Mouse (Mus musculus) lung, postnatal 0 days (tissue): ENCODE data around the gene Isg20. TPM values are rescaled to one million over a fixed set of nuclear protein-coding genes. Genes with fewer than 3 reads are reported as not detected.

Experiments used
- ATAC-seq: fragments of 200-750 bp; cut with Nextera tagmentation; 2 replicates; pipeline ENCODE4 v1.8.0; 2017; ENCODE audit warnings: moderate library complexity
- DNase-seq: peaks from one replicate; pipeline ENCODE4 v3.0.0-alpha.2; 2016; ENCODE audit warnings: low spot score
- H3K27ac ChIP-seq: fragments of 300-500 bp; sonication (generic); 2 replicates; pipeline ENCODE4 v1.5.1; 2014; ENCODE audit warnings: antibody characterized with exemption, mild to moderate bottlenecking, low read length, mixed read lengths
- H3K27me3 ChIP-seq: fragments of 300-500 bp; sonication (generic); replicated peaks from 2 replicates; pipeline ENCODE4 v1.6.1; 2014; ENCODE audit warnings: low read length, mixed read lengths; ENCODE audit not compliant: insufficient read depth
- H3K36me3 ChIP-seq: fragments of 300-500 bp; sonication (generic); 2 replicates; pipeline ENCODE4 v1.6.1; 2014; ENCODE audit warnings: low read length, mixed read lengths; ENCODE audit not compliant: insufficient read depth
- H3K4me1 ChIP-seq: fragments of 300-500 bp; sonication (generic); 2 replicates; pipeline ENCODE4 v1.6.1; 2014; ENCODE audit warnings: antibody characterized with exemption, low read depth, low read length, mixed read lengths; ENCODE audit not compliant: insufficient read depth
- H3K4me2 ChIP-seq: fragments of 300-500 bp; sonication (generic); replicated peaks from 2 replicates; pipeline ENCODE4 v1.6.1; 2014; ENCODE audit warnings: low read depth, mild to moderate bottlenecking, low read length, moderate library complexity, mixed read lengths
- H3K4me3 ChIP-seq: fragments of 300-500 bp; sonication (generic); 2 replicates; pipeline ENCODE4 v1.5.1; 2014; ENCODE audit warnings: low read depth, low read length
- H3K9ac ChIP-seq: fragments of 300-500 bp; sonication (generic); replicated peaks from 2 replicates; pipeline ENCODE4 v1.6.1; 2014; ENCODE audit warnings: low read depth, mild to moderate bottlenecking
- H3K9me3 ChIP-seq: fragments of 300-500 bp; sonication (generic); 2 replicates; pipeline ENCODE4 v1.6.1; 2016; ENCODE audit warnings: low read length, mixed read lengths
- CTCF ChIP-seq: IDR thresholded peaks from 2 replicates; pipeline ENCODE4 v1.5.1; 2016; ENCODE audit warnings: antibody characterized with exemption, mild to moderate bottlenecking
- EP300 ChIP-seq: IDR thresholded peaks from 2 replicates; pipeline ENCODE4 v1.6.1; 2016; ENCODE audit warnings: antibody characterized with exemption, mild to moderate bottlenecking, control low read depth
- WGBS: fragments of 180-500 bp; shearing (Covaris S2); extraction: QIAGEN DNeasy Blood & Tissue Kit; methylation state at CpG from one replicate; pipeline ENCODE4 v1.1.7; 2014; 5-methylcytosine and 5-hydroxymethylcytosine counted together
- polyA plus RNA-seq: library from polyadenylated mRNA; unstranded; fragments of >200 nt; fragmentation: Nextera tagmentation; extraction: Ambion mirVana; gene quantifications from 2 replicates; pipeline ENCODE4 v1.2.1, GENCODE M21; 2015

Isg20 gene
- polyA plus RNA-seq, 1 experiment from 2014 or later: 31.0 TPM

DNA sequence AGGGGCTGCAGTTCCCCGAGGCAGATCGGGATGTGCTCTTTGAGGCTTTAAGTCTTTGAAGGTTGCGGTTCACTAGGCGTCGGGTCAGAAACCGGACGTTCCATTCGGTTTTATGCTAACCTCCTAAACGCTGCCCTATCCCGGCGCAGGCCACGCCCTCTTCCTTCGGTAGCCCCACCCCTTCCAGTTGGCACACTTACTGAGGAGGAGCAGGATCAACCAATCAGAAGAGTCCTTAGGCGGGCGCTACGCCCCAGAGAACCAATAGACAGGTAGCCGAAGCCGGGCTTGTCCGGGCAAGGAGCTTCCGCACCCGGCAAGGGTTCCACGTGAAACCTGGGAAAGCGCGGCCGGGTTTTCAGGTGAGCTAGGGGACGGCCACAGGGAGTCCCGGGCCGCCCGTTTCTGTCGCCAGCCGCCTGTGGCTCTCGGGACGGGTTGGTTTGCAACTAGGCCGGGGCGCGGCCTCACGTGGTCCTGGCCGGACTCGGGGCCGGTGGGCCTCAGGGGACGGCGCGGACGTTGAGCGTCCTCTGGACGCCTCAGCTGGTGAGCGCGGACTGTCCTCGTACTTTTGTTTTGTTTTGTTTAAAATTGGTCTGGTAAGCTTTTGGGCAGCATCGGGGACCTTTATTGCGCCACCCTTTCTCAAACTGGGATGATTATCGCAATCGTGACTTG lies 17.4 kb upstream of the Isg20 start, which contains the start of gene Aen:
Aen (plus strand) TSS at position 202 of the 681 bp plus-strand sequence.
- DNase-seq: peak; percentile 99
- H3K9me3 ChIP-seq: no peaks in the 10 kb centered on the region
- peaks cover 7% of the 10 kb centered on the region; the same call in 1 of the 2 replicates for H3K4me1 ChIP-seq
- TF ChIP-seq CTCF (no peak), EP300 (no peak)
- H3K27me3 ChIP-seq: no peaks in the 10 kb centered on the region
- no peaks in the 10 kb centered on the region for H3K36me3 ChIP-seq
- peak within 1 kb of the TSS; percentile 83 for H3K9ac ChIP-seq
- ATAC-seq: peak; percentile 99
- WGBS: under 1% methylated on average over 53 of the region's 53 CpGs
- peak within 1 kb of the TSS; percentile 78 for H3K4me2 ChIP-seq
- H3K4me3 ChIP-seq: peak within 1 kb of the TSS; percentile 83
- H3K27ac ChIP-seq: no peak within 1 kb of the TSS

DNA sequence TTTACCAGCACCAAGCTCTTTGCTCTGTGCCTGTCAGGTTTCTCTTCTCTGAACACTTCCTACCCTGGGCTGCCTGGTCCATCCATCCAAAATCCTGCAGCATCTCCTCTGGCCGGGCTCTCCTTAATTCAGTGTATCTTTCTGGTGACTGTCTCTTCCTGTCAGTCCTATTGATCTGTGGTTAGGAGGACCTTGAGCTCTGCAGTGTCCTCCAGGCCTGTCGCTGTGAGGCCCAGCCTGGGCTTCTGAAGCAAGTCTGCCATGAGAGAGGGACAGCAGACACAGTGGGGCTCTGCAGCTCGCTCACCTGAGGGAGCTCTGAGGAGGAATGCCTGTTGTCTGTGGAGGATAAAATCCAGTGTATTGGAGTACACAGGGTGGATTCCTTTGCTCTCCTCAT lies 15.7 kb upstream of the Isg20 start:
- Histone ChIP-seq H3K4me2 (no peak overlapping the region), H3K36me3 (0 out of 2 replicates have a peak, but pooled peaks cover 5% of the 10 kb centered on the region), H3K9me3 (no peaks in the 10 kb centered on the region), H3K4me3 (no peak overlapping the region), H3K9ac (no peak overlapping the region), H3K27me3 (no peaks in the 10 kb centered on the region), H3K4me1 (peaks cover 7% of the 10 kb centered on the region; the same call in 1 of the 2 replicates), H3K27ac (no peak overlapping the region)
- TF ChIP-seq CTCF (no peak), EP300 (no peak)
- DNase-seq (no peak), ATAC-seq (no peak)
- 87% methylated on average over 3 of the region's 3 CpGs for WGBS

DNA sequence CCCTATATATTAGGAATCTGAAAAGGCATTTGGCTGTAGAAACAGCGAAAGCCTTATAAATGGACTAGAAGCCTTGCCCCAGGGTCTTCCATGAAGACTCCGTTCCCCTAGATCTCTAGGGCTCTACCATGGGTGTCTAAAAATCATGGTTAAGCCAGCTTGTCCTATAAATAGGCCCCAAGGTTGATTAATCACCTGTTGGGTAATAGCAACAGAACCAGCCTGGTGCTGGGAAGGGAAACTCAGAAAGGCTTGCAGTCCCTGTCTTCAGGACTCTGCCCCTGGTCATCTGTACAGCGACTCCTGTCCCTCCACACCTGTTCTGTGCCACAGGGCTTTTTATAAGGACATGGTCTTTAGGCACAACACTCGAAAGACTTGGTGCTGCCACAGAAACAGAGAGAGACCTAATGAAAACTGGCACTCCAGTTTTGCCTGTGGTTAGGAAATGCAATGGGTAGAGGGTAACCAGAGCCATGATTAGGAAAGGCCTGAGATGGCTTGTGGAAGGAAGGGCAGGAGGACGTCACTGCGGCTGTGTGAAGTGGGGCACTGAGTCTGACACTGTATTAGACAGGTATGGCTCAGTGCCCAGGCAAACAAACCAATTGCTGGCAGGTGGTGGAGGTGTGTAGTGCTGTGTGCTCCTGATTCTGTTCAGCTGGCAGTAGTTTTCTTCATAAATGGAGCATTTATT lies 9.9 kb upstream of the Isg20 start:
- Histone ChIP-seq H3K4me3 (no peak overlapping the region), H3K27me3 (no peaks in the 10 kb centered on the region), H3K4me2 (no peak overlapping the region), H3K9ac (no peak overlapping the region), H3K9me3 (no peaks in the 10 kb centered on the region), H3K27ac (no peak overlapping the region), H3K36me3 (0 out of 2 replicates have a peak, but pooled peaks cover 5% of the 10 kb centered on the region), H3K4me1 (no peaks in the 10 kb centered on the region)
- ATAC-seq (peak; percentile 92), DNase-seq (peak; percentile 75)
- TF ChIP-seq EP300 (no peak), CTCF (no peak)
- 75% methylated on average over 6 of the region's 6 CpGs for WGBS

DNA sequence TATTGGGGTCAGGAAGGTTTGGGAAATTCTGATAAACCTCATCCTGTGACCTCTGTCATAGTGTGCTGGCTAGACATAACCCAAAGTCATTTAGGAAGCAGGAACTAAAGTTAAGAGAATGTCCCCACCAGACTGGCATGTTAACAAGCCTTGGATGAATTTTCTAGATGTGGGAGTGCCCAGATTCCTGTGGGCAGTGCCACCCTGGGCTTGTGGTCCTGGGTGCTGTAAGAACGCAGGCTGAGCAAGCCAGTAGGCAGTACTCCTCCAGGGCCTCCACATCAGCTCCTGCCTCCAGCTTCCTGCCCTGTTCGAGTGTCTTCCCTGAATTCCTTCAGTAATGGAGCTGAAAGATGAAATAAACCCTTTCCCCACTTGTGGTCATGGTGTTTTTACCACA lies 9.0 kb upstream of the Isg20 start:
- 0 out of 2 replicates have a peak, but pooled peaks cover 5% of the 10 kb centered on the region for H3K36me3 ChIP-seq
- no peaks in the 10 kb centered on the region for H3K9me3 ChIP-seq
- no peak overlapping the region for H3K4me3 ChIP-seq
- H3K4me2 ChIP-seq: no peak overlapping the region
- no peak overlapping the region for H3K9ac ChIP-seq
- no peak overlapping the region for H3K27ac ChIP-seq
- TF ChIP-seq CTCF: no peak
- TF ChIP-seq EP300: no peak
- H3K4me1 ChIP-seq: no peaks in the 10 kb centered on the region
- WGBS: 78% methylated on average over 2 of the region's 2 CpGs
- ATAC-seq: peak; percentile 55
- no peaks in the 10 kb centered on the region for H3K27me3 ChIP-seq
- no peak for DNase-seq

DNA sequence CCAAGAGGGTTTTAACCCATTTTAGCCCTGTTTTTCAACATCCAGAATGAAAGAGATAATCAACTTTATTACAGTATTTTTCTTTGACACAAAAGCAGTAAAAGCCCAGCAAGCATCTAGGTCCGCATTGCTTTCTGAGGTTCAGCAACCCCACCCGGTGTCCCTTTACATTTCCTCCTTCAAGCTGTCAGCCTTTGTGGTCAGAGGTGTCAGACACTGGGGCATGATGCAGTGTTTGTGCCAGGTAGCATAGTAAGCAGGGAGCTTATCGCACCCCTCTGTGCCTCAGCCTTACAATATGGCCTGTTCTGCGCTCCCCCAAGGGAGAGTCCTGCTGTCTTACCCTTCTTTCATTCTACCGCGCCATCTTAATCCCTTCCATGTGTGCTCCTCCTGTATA lies 4.2 kb upstream of the Isg20 start:
- 90% methylated on average over 6 of the region's 6 CpGs for WGBS
- no peaks in the 10 kb centered on the region for H3K9me3 ChIP-seq
- H3K27ac ChIP-seq: no peak overlapping the region
- no peaks in the 10 kb centered on the region for H3K27me3 ChIP-seq
- TF ChIP-seq CTCF (no peak), EP300 (no peak)
- no peak overlapping the region for H3K4me2 ChIP-seq
- no peak overlapping the region for H3K4me3 ChIP-seq
- H3K36me3 ChIP-seq: no peaks in the 10 kb centered on the region
- H3K9ac ChIP-seq: no peak overlapping the region
- ATAC-seq (no peak), DNase-seq (no peak)
- H3K4me1 ChIP-seq: peaks cover 16% of the 10 kb centered on the region; the same call in 1 of the 2 replicates

DNA sequence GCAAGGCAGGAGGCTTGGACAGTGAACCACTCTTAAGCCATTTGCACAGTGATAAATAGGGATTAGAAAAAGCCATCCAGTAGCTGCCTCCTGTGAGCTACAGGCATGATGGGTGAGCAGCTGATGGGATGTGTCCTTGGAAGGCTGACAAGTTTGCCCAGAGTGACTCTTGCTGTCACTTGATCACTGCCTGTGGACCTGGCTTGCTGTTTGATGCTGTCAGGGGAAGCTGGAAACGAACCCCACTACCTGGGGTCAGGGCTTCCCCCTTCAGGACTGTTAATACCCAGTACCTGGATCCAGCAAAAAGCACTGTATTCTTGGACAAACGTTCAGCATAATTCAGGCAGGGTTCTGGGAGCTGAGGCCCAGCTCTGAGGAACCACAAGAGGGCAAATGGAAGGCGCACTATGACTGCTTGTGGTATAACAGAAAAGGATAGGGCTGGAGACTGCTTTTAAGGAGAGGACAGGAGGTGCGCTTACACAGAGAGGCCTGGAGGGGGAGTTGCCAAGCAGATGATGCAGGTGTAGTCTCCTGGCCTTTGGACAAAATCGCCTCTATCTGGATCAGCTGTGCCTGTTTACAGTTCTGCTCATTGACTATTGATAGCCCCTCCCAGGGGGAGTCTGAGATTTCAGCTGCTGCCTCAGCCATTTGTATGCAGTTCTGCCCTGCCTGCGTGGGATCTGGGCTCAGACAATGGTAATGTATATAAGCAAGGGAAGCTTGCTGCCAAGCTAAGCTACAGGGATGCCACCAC lies 2.7 kb upstream of the Isg20 start:
- TF ChIP-seq EP300: no peak
- peak; percentile 38 for TF ChIP-seq CTCF
- H3K4me2 ChIP-seq: no peak overlapping the region
- ATAC-seq (no peak), DNase-seq (peak; percentile 27)
- WGBS: 47% methylated on average over 6 of the region's 6 CpGs
- H3K27ac ChIP-seq: no peak overlapping the region
- H3K9me3 ChIP-seq: no peaks in the 10 kb centered on the region
- H3K9ac ChIP-seq: no peak overlapping the region
- peaks cover 22% of the 10 kb centered on the region; the same call in 1 of the 2 replicates for H3K4me1 ChIP-seq
- H3K27me3 ChIP-seq: no peaks in the 10 kb centered on the region
- H3K36me3 ChIP-seq: no peaks in the 10 kb centered on the region
- no peak overlapping the region for H3K4me3 ChIP-seq
